Mouse (Mus musculus): ENCODE measurements around the gene Gm21149. TPM values are rescaled to one million over a fixed set of nuclear protein-coding genes. Genes with fewer than 3 reads are reported as not detected.

The Gm21149 gene
- polyA plus RNA-seq (2017; shearing (Covaris generic)) = not detected

DNA sequence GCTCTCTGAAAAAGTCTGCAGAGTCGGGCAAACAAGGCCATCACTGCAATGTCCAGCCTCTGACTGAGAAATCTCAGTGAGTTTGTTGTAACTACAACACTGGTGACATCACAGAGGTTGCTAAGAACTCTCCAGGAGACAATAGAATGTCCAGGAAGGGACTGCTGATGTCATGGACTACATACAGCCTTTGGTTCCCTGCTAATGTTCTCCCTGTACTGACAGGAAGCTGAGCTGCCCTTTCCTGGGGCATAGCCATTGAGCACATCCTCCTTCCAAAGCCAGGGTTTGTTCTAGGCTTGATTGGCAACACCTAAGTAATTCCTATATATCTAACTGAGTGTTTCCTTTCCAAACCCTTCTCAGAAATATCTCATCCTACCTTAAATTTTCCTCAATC, at the start of gene Gm21149:
Gene Gm21149 (minus strand): TSS at position 101 of the 400 bp plus-strand sequence.

Other genes with a start within 250 kb of the Gm21149 start
- not detected for gene Gm21190, start 52.7 kb upstream of the Gm21149 start, polyA plus RNA-seq (2017; shearing (Covaris generic))
- not detected for gene Gm21083, start 100.8 kb upstream of the Gm21149 start, polyA plus RNA-seq (2017; shearing (Covaris generic))
- not detected for gene Speer4d, start 142.5 kb upstream of the Gm21149 start, polyA plus RNA-seq (2017; shearing (Covaris generic))
- not detected for gene 4930572O03Rik, start 180.5 kb upstream of the Gm21149 start, polyA plus RNA-seq (2017; shearing (Covaris generic))
- not detected for gene Speer4c, start 237.7 kb upstream of the Gm21149 start, polyA plus RNA-seq (2017; shearing (Covaris generic))

Data from CD4-positive, CD25-positive, alpha-beta regulatory T cell, adult 9 weeks (primary cell).